Mouse (Mus musculus) embryo, embryonic 10 days (tissue): ENCODE measurements around the gene Ctsc.

Experiments used
- DNase-seq: peaks from one replicate; pipeline ENCODE4 v3.0.0-alpha.2; 2015; ENCODE audit warnings: low spot score

Ctsc gene

GRCm38 (mm10) chr7:88296932-88297331, 19.0 kb downstream of the Ctsc start:
- DNase-seq, result no peak

- DNase-seq, result no peak
These were observed 27.9 kb downstream of the Ctsc start for GRCm38 (mm10) chr7:88305750-88306149.

- DNase-seq, result no peak
These were observed 28.8 kb downstream of the Ctsc start for GRCm38 (mm10) chr7:88306725-88307124.

- DNase-seq, result no peak
These were observed 32.7 kb downstream of the Ctsc start for GRCm38 (mm10) chr7:88310398-88311180.

- no peak for DNase-seq
These were observed 38.5 kb downstream of the Ctsc start for GRCm38 (mm10) chr7:88316408-88316807.

GRCm38 (mm10) chr7:88318474-88318873, 40.6 kb downstream of the Ctsc start:
- no peak for DNase-seq

- no peak for DNase-seq
These were observed 41.0 kb downstream of the Ctsc start for GRCm38 (mm10) chr7:88318904-88319303.

- DNase-seq, result no peak
These were observed 41.7 kb downstream of the Ctsc start for GRCm38 (mm10) chr7:88319414-88320140.

- DNase-seq, result no peak
These were observed 42.9 kb downstream of the Ctsc start for GRCm38 (mm10) chr7:88320628-88321336.

- DNase-seq, result no peak
These were observed 44.5 kb downstream of the Ctsc start for GRCm38 (mm10) chr7:88322431-88322830.

GRCm38 (mm10) chr7:88327495-88327894, 49.6 kb downstream of the Ctsc start:
- DNase-seq, result no peak

- peak; percentile 34 for DNase-seq
These were observed 65.9 kb downstream of the Ctsc start for GRCm38 (mm10) chr7:88343828-88344227.

- no peak for DNase-seq
These were observed 68.2 kb downstream of the Ctsc start for GRCm38 (mm10) chr7:88346035-88346434.

GRCm38 (mm10) chr7:88356871-88357776, 79.2 kb downstream of the Ctsc start:
- DNase-seq, result peak; percentile 48

- no peak for DNase-seq
These were observed 80.4 kb downstream of the Ctsc start for GRCm38 (mm10) chr7:88358042-88358878.
